Mouse (Mus musculus): Measurements from ENCODE around the gene Vax2. TPM values are rescaled to one million over a fixed set of nuclear protein-coding genes. Genes with fewer than 3 reads are reported as not detected.

The Vax2 gene
- polyA plus RNA-seq, 2 experiments = 1.1 to 1.4 TPM

- Histone ChIP-seq H3K4me2 (replicated peaks; ENCODE audit: low read depth, low read length, severe bottlenecking) (peak overlapping the region; percentile 76), H3K36me3 (ENCODE audit: control insufficient read depth, insufficient read depth, low read length) (no peaks in the 10 kb centered on the region), H3K9ac (ENCODE audit: low read depth, low read length, severe bottlenecking) (no peak overlapping the region), H3K9me3 (ENCODE audit: control insufficient read depth, low read length) (no peaks in the 10 kb centered on the region), H3K27ac (replicated peaks; ENCODE audit: low read depth, low read length) (no peak overlapping the region), H3K4me3 (replicated peaks; ENCODE audit: low read length) (peak overlapping the region; percentile 41), H3K27me3 (ENCODE audit: control insufficient read depth, insufficient read depth, low read length) (peaks cover 98% of the 10 kb centered on the region), H3K4me1 (ENCODE audit: control insufficient read depth, insufficient read depth, low read length) (peaks cover 17% of the 10 kb centered on the region)
- 4% methylated on average over 45 of the region's 45 CpGs for WGBS
- no peak for DNase-seq (ENCODE audit: low spot score)
- TF ChIP-seq POLR2A (IDR thresholded peaks at IDR 0.05; ENCODE audit: borderline replicate concordance, extremely low read depth, insufficient read depth, insufficient read length) = no peak
- ATAC-seq (ENCODE audit: low FRiP score, low read depth) = no peak
Observed at GRCm38 (mm10) chr6:83711725-83712475, 836 bp downstream of the Vax2 start.

DNA sequence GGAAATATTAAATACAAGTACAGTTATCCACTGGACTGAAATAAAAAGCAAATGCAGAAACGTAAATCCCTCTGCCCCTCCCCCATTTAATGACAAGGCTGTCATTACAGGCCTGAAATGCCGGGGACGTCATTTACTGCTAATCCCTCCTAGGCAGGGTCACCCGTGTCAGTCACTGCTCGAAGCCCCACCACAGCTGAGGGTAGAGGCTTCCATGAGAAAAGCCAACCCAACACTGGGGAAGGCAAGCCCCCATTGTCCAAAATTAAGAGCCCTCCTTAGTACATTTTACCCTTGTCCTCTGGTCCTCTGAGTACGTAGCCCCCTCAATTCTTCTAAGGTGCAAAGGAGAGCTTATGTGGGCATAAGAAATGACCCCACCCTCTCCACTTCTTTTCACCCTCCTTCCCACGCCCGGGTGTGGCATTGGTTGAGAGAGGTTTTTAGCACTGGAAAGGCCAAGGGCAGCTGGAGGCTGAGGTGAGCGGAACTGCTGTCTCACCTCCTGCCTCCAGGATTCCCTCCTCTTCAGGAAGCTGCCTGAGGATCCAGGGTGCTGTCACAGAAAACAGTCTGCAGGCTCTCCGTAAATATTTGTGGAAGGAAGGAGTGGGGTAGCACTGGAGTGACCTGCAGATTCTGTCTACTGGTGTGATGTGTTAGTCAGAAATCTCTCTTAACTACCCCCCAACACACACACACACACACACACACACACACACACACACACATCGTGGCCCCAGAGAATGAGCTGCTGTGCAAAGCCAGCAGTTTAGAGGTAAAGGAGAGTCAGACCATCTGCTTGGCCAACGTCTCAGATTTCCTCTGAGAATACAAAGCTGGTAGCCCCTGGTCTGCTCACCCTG, 2.4 kb downstream of the Vax2 start:
- Histone ChIP-seq H3K27ac (replicated peaks; ENCODE audit: low read depth, low read length) (no peak overlapping the region), H3K4me1 (ENCODE audit: control insufficient read depth, insufficient read depth, low read length) (peaks cover 17% of the 10 kb centered on the region), H3K27me3 (ENCODE audit: control insufficient read depth, insufficient read depth, low read length) (peaks cover 99% of the 10 kb centered on the region), H3K9me3 (ENCODE audit: control insufficient read depth, low read length) (no peaks in the 10 kb centered on the region), H3K4me3 (replicated peaks; ENCODE audit: low read length) (no peak overlapping the region), H3K36me3 (ENCODE audit: control insufficient read depth, insufficient read depth, low read length) (no peaks in the 10 kb centered on the region), H3K9ac (ENCODE audit: low read depth, low read length, severe bottlenecking) (no peak overlapping the region), H3K4me2 (replicated peaks; ENCODE audit: low read depth, low read length, severe bottlenecking) (no peak overlapping the region)
- TF ChIP-seq POLR2A (IDR thresholded peaks at IDR 0.05; ENCODE audit: borderline replicate concordance, extremely low read depth, insufficient read depth, insufficient read length) = no peak
- WGBS = 7% methylated on average over 12 of the region's 12 CpGs
- DNase-seq (ENCODE audit: low spot score) = no peak
- ATAC-seq (ENCODE audit: low FRiP score, low read depth) = no peak

GRCm38 (mm10) chr6:83714221-83715123, 3.4 kb downstream of the Vax2 start:
- DNase-seq (ENCODE audit: low spot score) = no peak
- H3K9me3 ChIP-seq (ENCODE audit: control insufficient read depth, low read length) = no peaks in the 10 kb centered on the region
- no peak for ATAC-seq (ENCODE audit: low FRiP score, low read depth)
- H3K27ac ChIP-seq (replicated peaks; ENCODE audit: low read depth, low read length) = no peak overlapping the region
- H3K4me3 ChIP-seq (replicated peaks; ENCODE audit: low read length) = no peak overlapping the region
- TF ChIP-seq POLR2A (IDR thresholded peaks at IDR 0.05; ENCODE audit: borderline replicate concordance, extremely low read depth, insufficient read depth, insufficient read length) = no peak
- peaks cover 17% of the 10 kb centered on the region for H3K4me1 ChIP-seq (ENCODE audit: control insufficient read depth, insufficient read depth, low read length)
- H3K27me3 ChIP-seq (ENCODE audit: control insufficient read depth, insufficient read depth, low read length) = peaks cover 98% of the 10 kb centered on the region
- H3K36me3 ChIP-seq (ENCODE audit: control insufficient read depth, insufficient read depth, low read length) = no peaks in the 10 kb centered on the region
- no peak overlapping the region for H3K9ac ChIP-seq (ENCODE audit: low read depth, low read length, severe bottlenecking)
- WGBS = 4% methylated on average over 34 of the region's 34 CpGs
- no peak overlapping the region for H3K4me2 ChIP-seq (replicated peaks; ENCODE audit: low read depth, low read length, severe bottlenecking)

GRCm38 (mm10) chr6:83715461-83716196, 4.6 kb downstream of the Vax2 start:
- H3K27me3 ChIP-seq (ENCODE audit: control insufficient read depth, insufficient read depth, low read length) = peaks cover 97% of the 10 kb centered on the region
- ATAC-seq (ENCODE audit: low FRiP score, low read depth) (no peak), DNase-seq (ENCODE audit: low spot score) (no peak)
- H3K36me3 ChIP-seq (ENCODE audit: control insufficient read depth, insufficient read depth, low read length) = no peaks in the 10 kb centered on the region
- H3K9me3 ChIP-seq (ENCODE audit: control insufficient read depth, low read length) = no peaks in the 10 kb centered on the region
- no peak overlapping the region for H3K4me2 ChIP-seq (replicated peaks; ENCODE audit: low read depth, low read length, severe bottlenecking)
- no peak overlapping the region; the same call in none of the 2 replicates for H3K4me3 ChIP-seq (replicated peaks; ENCODE audit: low read length)
- H3K27ac ChIP-seq (replicated peaks; ENCODE audit: low read depth, low read length) = no peak overlapping the region
- no peak overlapping the region for H3K9ac ChIP-seq (ENCODE audit: low read depth, low read length, severe bottlenecking)
- peaks cover 17% of the 10 kb centered on the region for H3K4me1 ChIP-seq (ENCODE audit: control insufficient read depth, insufficient read depth, low read length)
- no peak for TF ChIP-seq POLR2A (IDR thresholded peaks at IDR 0.05; ENCODE audit: borderline replicate concordance, extremely low read depth, insufficient read depth, insufficient read length)
- WGBS = 2% methylated on average over 30 of the region's 30 CpGs

All from limb, embryonic 14.5 days (tissue).